Mouse (Mus musculus) C2C12 (cell line): ENCODE results near the gene Gm21981. TPM values are rescaled to one million over a fixed set of nuclear protein-coding genes. Genes with fewer than 3 reads are reported as not detected.
"Not testable (repeated sequence)": the region's sequence is repeated elsewhere in the genome, so short reads cannot be mapped to it uniquely, and the experiment has no call there.

Experiments
- H3K27me3 ChIP-seq: one replicate; pipeline ENCODE4 v1.6.1; 2011; ENCODE audit not compliant: control insufficient read depth, insufficient read depth, insufficient read length
- H3K36me3 ChIP-seq: one replicate; pipeline ENCODE4 v1.6.1; 2011; ENCODE audit not compliant: control insufficient read depth, insufficient read depth
- H3K4me3 ChIP-seq: one replicate; pipeline ENCODE4 v1.5.1; 2011; ENCODE audit warnings: mild to moderate bottlenecking, control low read depth; ENCODE audit not compliant: poor library complexity, insufficient read depth, severe bottlenecking
- H3K79me2 ChIP-seq: one replicate; pipeline ENCODE4 v1.6.1; 2011; ENCODE audit not compliant: control insufficient read depth, insufficient read depth
- H3K79me3 ChIP-seq: one replicate; pipeline ENCODE4 v1.6.1; 2011; ENCODE audit warnings: low read depth, control low read depth
- H3ac ChIP-seq: one replicate; pipeline ENCODE3; 2011; ENCODE audit warnings: low read depth; ENCODE audit not compliant: control insufficient read depth, insufficient read length
- CEBPB ChIP-seq: IDR thresholded peaks from one replicate; pipeline ENCODE4 v1.6.1; 2011; ENCODE audit warnings: low read depth, mild to moderate bottlenecking, control low read depth, moderate library complexity
- CTCF ChIP-seq: IDR thresholded peaks from one replicate; pipeline ENCODE4 v1.5.1; 2011; ENCODE audit not compliant: control insufficient read depth, insufficient read depth, insufficient read length
- FOSL1 ChIP-seq: IDR thresholded peaks from one replicate; pipeline ENCODE4 v1.8.0; 2011; ENCODE audit warnings: mild to moderate bottlenecking, low read length; ENCODE audit not compliant: poor library complexity, insufficient read depth, severe bottlenecking
- MAX ChIP-seq: IDR thresholded peaks from one replicate; pipeline ENCODE4 v1.6.1; 2011; ENCODE audit warnings: mild to moderate bottlenecking, control low read depth
- MYOD1 ChIP-seq: IDR thresholded peaks from one replicate; pipeline ENCODE4 v1.6.1; 2011; ENCODE audit warnings: low read depth; ENCODE audit not compliant: control insufficient read depth, insufficient read length
- MYOG ChIP-seq: IDR thresholded peaks from one replicate; pipeline ENCODE4 v1.6.1; 2011; ENCODE audit not compliant: control insufficient read depth, insufficient read length; ENCODE audit errors: extremely low read depth
- USF1 ChIP-seq: IDR thresholded peaks from one replicate; pipeline ENCODE4 v1.6.1; 2011; ENCODE audit warnings: low read depth, mild to moderate bottlenecking, control low read depth, moderate library complexity
- polyA plus RNA-seq: library from polyadenylated mRNA; unstranded; fragments of >200 nt; fragmentation: generic; extraction: Trizol; gene quantifications from one replicate; pipeline ENCODE4 v1.2.1, GENCODE M21; 2012; ENCODE audit warnings: missing spikeins

The Gm21981 gene
- polyA plus RNA-seq, 1 experiment = 1.3 TPM

DNA sequence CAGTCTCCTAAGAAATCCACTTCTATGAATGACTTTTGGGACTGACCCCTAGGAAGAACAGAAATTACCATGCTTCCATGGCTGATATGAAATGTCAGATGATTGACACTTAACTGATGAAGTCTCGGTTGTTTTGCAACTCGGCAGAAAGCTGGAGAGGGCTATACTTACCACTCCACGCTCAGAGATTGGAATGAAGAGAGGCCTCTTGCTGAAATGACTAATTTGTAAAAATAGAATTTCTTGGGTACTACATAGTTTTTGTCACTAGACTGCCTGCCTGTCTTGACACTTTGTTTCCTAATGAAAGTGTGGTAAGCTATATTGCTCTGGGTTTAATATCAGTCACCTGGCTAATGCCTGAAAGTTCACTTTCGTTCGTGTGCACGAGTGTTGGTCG, 29.8 kb downstream of the Gm21981 start:
- no peaks in the 10 kb centered on the region for H3K36me3 ChIP-seq
- H3K4me3 ChIP-seq = no peak overlapping the region
- H3K27me3 ChIP-seq = no peaks in the 10 kb centered on the region
- no peak overlapping the region for H3ac ChIP-seq
- H3K79me3 ChIP-seq = no peaks in the 10 kb centered on the region
- TF ChIP-seq MYOG = no peak
- no peak for TF ChIP-seq MAX
- TF ChIP-seq USF1 = no peak
- no peak for TF ChIP-seq FOSL1
- TF ChIP-seq CTCF = no peak
- TF ChIP-seq MYOD1 = no peak
- no peak for TF ChIP-seq CEBPB
- H3K79me2 ChIP-seq = no peaks in the 10 kb centered on the region

DNA sequence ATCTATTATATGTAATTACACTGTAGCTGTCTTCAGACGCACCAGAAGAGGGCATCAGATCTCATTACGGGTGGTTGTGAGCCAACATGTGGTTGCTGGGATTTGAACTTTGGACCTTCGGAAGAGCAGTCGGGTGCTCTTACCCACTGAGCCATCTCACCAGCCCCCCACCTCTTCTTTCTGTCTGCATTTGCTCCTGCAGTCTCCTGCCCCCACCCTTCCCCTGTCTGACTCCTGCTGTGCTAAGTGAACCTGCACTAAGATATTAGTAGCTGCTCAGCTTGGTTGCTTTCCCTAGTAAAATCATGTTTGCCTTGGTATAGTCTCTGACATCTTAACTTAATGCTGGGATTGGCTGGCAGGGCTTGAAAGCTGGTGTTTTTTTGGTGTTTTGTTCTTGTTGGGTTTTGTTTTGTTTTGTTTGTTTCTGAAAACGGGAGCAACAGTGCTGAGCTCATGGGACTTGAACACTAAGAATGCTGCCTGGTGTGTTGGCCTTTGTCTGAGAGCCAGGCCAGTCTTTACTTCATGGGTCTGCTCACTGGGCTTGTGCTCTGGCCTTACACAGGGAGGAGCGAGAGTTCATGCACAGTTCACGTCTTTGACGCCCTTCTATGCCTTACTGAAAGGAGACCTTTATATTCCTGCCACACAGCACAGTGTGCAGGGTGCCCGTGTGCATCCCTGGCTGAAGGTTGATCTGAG, 31.1 kb downstream of the Gm21981 start:
- TF ChIP-seq MAX (no peak), CTCF (no peak), FOSL1 (no peak), CEBPB (no peak)
- H3K79me3 ChIP-seq = no peaks in the 10 kb centered on the region
- no peaks in the 10 kb centered on the region for H3K36me3 ChIP-seq
- no peak overlapping the region for H3K4me3 ChIP-seq
- H3K79me2 ChIP-seq = no peaks in the 10 kb centered on the region
- no peaks in the 10 kb centered on the region for H3K27me3 ChIP-seq
- H3ac ChIP-seq = no peak overlapping the region

DNA sequence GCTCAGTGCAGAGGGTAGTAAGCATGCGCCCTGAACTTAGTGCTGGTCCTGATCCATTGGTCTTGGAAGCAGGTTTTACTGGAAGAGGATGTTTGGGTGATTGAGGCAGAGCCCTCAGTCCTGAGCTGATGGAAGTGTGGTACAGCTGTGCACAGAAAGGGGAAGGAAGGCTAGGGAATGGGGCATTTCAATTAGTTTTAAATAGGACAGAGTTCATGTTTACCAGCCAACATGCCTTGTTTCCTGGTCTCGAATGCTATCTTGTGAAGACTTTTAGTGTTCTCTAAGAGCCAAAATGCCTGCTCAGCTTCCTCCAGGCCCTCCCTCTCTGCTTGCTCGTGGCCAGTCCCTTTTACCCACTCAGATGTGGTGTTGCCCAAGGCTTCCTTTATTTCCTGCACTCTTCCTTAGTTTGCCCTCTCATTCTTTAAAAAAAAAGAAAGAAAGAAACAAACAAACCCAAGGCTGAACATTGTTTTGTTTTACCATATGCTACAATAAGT, 35.5 kb downstream of the Gm21981 start:
- no peak for TF ChIP-seq MYOD1
- no peak for TF ChIP-seq FOSL1
- no peak for TF ChIP-seq MYOG
- TF ChIP-seq CEBPB = no peak
- TF ChIP-seq MAX = no peak
- TF ChIP-seq CTCF = no peak
- no peak for TF ChIP-seq USF1
- H3K79me3 ChIP-seq = no peaks in the 10 kb centered on the region

GRCm38 (mm10) chr17:47657901-47658300, 36.4 kb downstream of the Gm21981 start:
- no peaks in the 10 kb centered on the region for H3K27me3 ChIP-seq
- H3K79me2 ChIP-seq = no peaks in the 10 kb centered on the region
- H3K36me3 ChIP-seq = no peaks in the 10 kb centered on the region
- H3ac ChIP-seq = no peak overlapping the region
- no peak for TF ChIP-seq CTCF
- TF ChIP-seq MYOG = no peak
- no peak for TF ChIP-seq CEBPB
- no peak for TF ChIP-seq MAX
- no peak for TF ChIP-seq MYOD1
- TF ChIP-seq USF1 = no peak
- TF ChIP-seq FOSL1 = no peak
- H3K79me3 ChIP-seq = no peaks in the 10 kb centered on the region
- H3K4me3 ChIP-seq = no peak overlapping the region

More for the DNA sequence above, 35.5 kb downstream of the Gm21981 start:
- Histone ChIP-seq H3K36me3 (no peaks in the 10 kb centered on the region), H3ac (no peak overlapping the region), H3K79me2 (no peaks in the 10 kb centered on the region), H3K4me3 (no peak overlapping the region), H3K27me3 (no peaks in the 10 kb centered on the region)

DNA sequence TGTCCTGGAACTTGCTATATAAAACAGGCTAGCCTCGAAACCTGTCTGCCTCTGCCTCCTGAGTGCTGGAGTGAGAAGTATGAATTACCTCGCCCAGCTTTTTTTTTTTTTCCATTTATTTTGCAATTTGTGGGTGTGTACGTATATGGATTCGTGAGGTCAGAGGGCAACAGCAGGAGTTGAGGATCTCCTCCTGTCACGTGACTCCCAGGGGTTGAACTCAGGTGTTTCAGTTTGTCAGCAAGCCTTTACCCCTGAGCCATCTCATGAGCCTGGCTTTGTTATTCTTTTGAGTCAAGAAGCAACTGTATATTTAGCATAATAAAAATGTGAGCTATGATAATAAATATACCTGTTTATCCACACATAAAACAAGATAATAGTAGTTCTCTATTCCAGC, 38.6 kb downstream of the Gm21981 start:
- Histone ChIP-seq H3K4me3 (no peak overlapping the region), H3K36me3 (no peaks in the 10 kb centered on the region), H3K27me3 (no peaks in the 10 kb centered on the region), H3K79me2 (no peaks in the 10 kb centered on the region), H3K79me3 (no peaks in the 10 kb centered on the region), H3ac (no peak overlapping the region)
- TF ChIP-seq MYOG (no peak), CTCF (no peak), MYOD1 (no peak), CEBPB (no peak), MAX (no peak), USF1 (no peak), FOSL1 (no peak)

DNA sequence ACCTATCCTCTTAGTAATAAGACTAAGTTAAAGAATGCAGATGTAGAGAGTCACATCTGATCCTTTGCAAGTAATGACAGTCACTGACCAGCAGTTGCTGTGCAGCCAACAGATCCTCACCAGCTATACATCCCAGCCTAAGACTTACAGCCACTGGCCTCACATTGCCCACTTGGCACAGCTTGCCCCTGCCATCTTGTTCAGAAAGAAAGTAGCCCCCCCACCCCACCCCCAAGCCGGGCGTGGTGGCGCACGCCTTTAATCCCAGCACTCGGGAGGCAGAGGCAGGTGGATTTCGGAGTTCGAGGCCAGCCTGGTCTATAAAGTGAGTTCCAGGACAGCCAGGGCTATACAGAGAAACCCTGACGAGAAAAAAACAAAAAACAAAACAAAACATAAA, 39.9 kb downstream of the Gm21981 start:
- H3K27me3 ChIP-seq, H3K4me3 ChIP-seq, H3ac ChIP-seq, H3K79me3 ChIP-seq, H3K79me2 ChIP-seq, H3K36me3 ChIP-seq: not testable (repeated sequence)
